Mouse (Mus musculus) bone marrow, adult 2 months (tissue): Measurements from ENCODE around the gene Rapgef6.
"Not testable (repeated sequence)": the region's sequence is repeated elsewhere in the genome, so short reads cannot be mapped to it uniquely, and the experiment has no call there.

Experiments
- CTCF ChIP-seq: fragments of 200-500 bp; IDR thresholded peaks from 2 replicates; pipeline ENCODE4 v1.5.1; 2011; ENCODE audit warnings: low read length, control low read depth; ENCODE audit not compliant: control insufficient read depth, insufficient read depth
- POLR2A ChIP-seq: fragments of 200-500 bp; IDR thresholded peaks from 2 replicates; pipeline ENCODE4 v1.6.1; 2011; ENCODE audit warnings: low read depth, mild to moderate bottlenecking, control low read depth, low read length, borderline replicate concordance; ENCODE audit not compliant: control insufficient read depth

GRCm38 (mm10) chr11:54602764-54603163 lies 80.1 kb downstream of the Rapgef6 start:
- not testable (repeated sequence) for TF ChIP-seq CTCF, POLR2A
